ENCODE assay signal across 9 mouse cellular contexts in the genomic region with DNA sequence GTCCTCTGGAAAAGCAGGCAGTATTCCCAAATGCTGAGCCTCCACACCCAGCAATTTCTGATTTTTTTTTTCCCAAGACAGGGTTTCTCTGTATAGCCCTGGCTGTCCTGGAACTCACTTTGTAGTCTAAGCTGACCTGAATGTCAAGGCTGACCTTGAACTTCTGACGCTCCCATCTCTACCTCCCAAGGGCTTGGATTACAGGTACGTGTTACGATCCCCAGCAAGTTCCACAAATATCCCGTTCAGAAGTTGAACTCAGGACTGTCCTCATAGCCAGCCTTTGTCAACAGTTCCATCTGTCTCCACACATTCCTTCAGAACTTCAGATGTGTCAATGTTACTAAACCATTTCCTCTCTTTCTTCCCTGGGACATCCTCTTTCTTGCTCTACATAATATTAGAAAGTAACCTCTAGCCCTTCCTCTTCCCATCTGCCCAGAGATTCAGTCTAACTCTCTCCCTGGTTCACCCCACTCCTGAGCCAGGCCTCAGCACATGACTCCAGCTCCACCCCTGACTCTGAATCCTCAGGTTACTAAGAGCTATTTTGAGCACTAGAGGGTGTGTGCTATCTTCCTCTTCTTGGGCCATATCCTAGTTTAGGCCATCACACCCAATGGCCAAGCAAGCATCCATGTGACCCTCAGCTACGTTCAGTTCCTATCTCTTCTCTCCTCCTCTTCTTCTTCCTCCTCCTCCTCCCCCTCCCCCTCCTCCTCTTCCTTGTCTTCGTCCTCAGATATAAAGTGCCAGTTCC. TPM values are rescaled to one million over a fixed set of nuclear protein-coding genes. Genes with fewer than 3 reads are reported as not detected.
A peak's percentile ranks its signal among the peaks of the same experiment; 100 is the strongest.
DNase-seq lines count a peak whose midpoint lies in the region; ATAC-seq and TF ChIP-seq lines count a peak whose summit lies in the region.
"Had no signal": no experiment of that assay in that cellular context is flagged by ENCODE, and none has a peak within 500 bp of the region (broad histone marks: within the 10 kb centered on the region; RNA-seq: fewer than 3 reads in every experiment).

No protein-coding gene starts in this region.

- no peak for ATAC-seq in liver, embryonic 13.5 days (ENCODE audit: low read depth)

- no peak overlapping the region for H3K4me3 ChIP-seq in lung, adult 2 months (replicated peaks; ENCODE audit: extremely low read depth, low read depth, low read length)
- no peak overlapping the region for H3K4me3 ChIP-seq in liver, embryonic 13.5 days (replicated peaks)
- H3K4me3 ChIP-seq: embryonic facial prominence, embryonic 13.5 days had no signal

- TF ChIP-seq POLR2A in lung, adult 2 months (IDR thresholded peaks at IDR 0.05; ENCODE audit: borderline replicate concordance, extremely low read depth, low read depth, low read length) = no peak

- H3K27ac ChIP-seq in liver, embryonic 13.5 days = peak overlapping the region; percentile 25; the same call in 1 of the 2 replicates
- H3K27ac ChIP-seq: embryonic facial prominence, embryonic 13.5 days had no signal

- H3K4me2 ChIP-seq in liver, embryonic 13.5 days = no peak overlapping the region
- H3K4me2 ChIP-seq: embryonic facial prominence, embryonic 13.5 days had no signal

- peaks cover 14% of the 10 kb centered on the region for H3K4me1 ChIP-seq in lung, adult 2 months (ENCODE audit: control insufficient read depth, insufficient read depth, low read length)
- H3K4me1 ChIP-seq in liver, embryonic 13.5 days (replicated peaks) = peaks cover 42% of the 10 kb centered on the region

- 0 out of 2 replicates have a peak overlapping the region, but pooled peaks have one; percentile 6 for H3K9ac ChIP-seq in liver, embryonic 13.5 days
- H3K9ac ChIP-seq: embryonic facial prominence, embryonic 13.5 days had no signal

- H3K9me3 ChIP-seq in liver, embryonic 13.5 days (replicated peaks) = no peaks in the 10 kb centered on the region
- H3K9me3 ChIP-seq: embryonic facial prominence, embryonic 13.5 days had no signal

- intact Hi-C loops in gastrocnemius, postnatal 14 days (cut with DNase I; ENCODE audit: low total_unique reads) = no loop called here

- no peaks in the 10 kb centered on the region for H3K36me3 ChIP-seq in liver, embryonic 13.5 days
- H3K36me3 ChIP-seq: embryonic facial prominence, embryonic 13.5 days had no signal

- peak; percentile 54 for DNase-seq in lung, postnatal 25 days (ENCODE audit: low spot score)
- no peak for DNase-seq in lung, adult 2 months
- peak; percentile 52 for DNase-seq in gastrocnemius, postnatal 14 days
- DNase-seq in liver, embryonic 13.5 days = no peak
- no peak for DNase-seq in Muller cell, postnatal 12 days (ENCODE audit: inconsistent ontology term)
- no peak for DNase-seq in c-Kit-positive CD71-positive TER-119-positive erythroid progenitor cells, embryonic 14.5 days (ENCODE audit: low spot score)
- no peak for DNase-seq in B cell, adult 2 months
- DNase-seq: kidney, adult 18-20 months had no signal

- no peak for TF ChIP-seq CTCF in lung, adult 2 months (IDR thresholded peaks at IDR 0.05; ENCODE audit: insufficient read depth, low read length)

- WGBS in lung, adult 2 months = 50% methylated on average over 6 of the region's 6 CpGs
- WGBS in liver, embryonic 13.5 days (ENCODE audit: insufficient replicate concordance) = 43% methylated on average over 6 of the region's 6 CpGs

- no peaks in the 10 kb centered on the region for H3K27me3 ChIP-seq in liver, embryonic 13.5 days
- H3K27me3 ChIP-seq: embryonic facial prominence, embryonic 13.5 days had no signal

RNA-seq across cellular contexts. Expression of a gene that starts 3.7 kb away (rescaled TPM):
- polyA plus RNA-seq in lung, adult 2 months (2012; rRNA removed) = 24.5 and 31.6 TPM in 2 replicates
- 10 to 100 TPM; 53.7 to 54.8 TPM for total RNA-seq in gastrocnemius, postnatal 14 days (2021)
- polyA plus RNA-seq in liver, embryonic 13.5 days (2015; fragmentation: Nextera tagmentation; extraction: Ambion mirVana) = 5.0 and 5.1 TPM in 2 replicates

RNA-seq across cellular contexts. Expression of a gene that starts 4.4 kb away (rescaled TPM):
- polyA plus RNA-seq in lung, adult 2 months (2012; rRNA removed) = 28.9 and 48.7 TPM in 2 replicates
- total RNA-seq in gastrocnemius, postnatal 14 days (2021) = 100 to 1,000 TPM; 257 to 331 TPM
- 4.6 and 4.8 TPM in 2 replicates for polyA plus RNA-seq in liver, embryonic 13.5 days (2015; fragmentation: Nextera tagmentation; extraction: Ambion mirVana)

RNA-seq across cellular contexts. Expression of a gene that starts 27.9 kb away (rescaled TPM):
- polyA plus RNA-seq in lung, adult 2 months (2012; rRNA removed) = 0.42 TPM in 1 of 2 replicates, not detected in the other
- total RNA-seq in gastrocnemius, postnatal 14 days (2021) = not detected
- polyA plus RNA-seq in liver, embryonic 13.5 days (2015; fragmentation: Nextera tagmentation; extraction: Ambion mirVana) = 30.5 and 32.8 TPM in 2 replicates

RNA-seq across cellular contexts. Expression of a gene that starts 35.6 kb away (rescaled TPM):
- polyA plus RNA-seq in lung, adult 2 months (2012; rRNA removed) = 95.6 and 150 TPM in 2 replicates
- 100 to 1,000 TPM; 571 to 668 TPM for total RNA-seq in gastrocnemius, postnatal 14 days (2021)
- polyA plus RNA-seq in liver, embryonic 13.5 days (2015; fragmentation: Nextera tagmentation; extraction: Ambion mirVana) = 149 and 170 TPM in 2 replicates

RNA-seq across cellular contexts. Expression of a gene that starts 38.1 kb away (rescaled TPM):
- 22.1 and 23.4 TPM in 2 replicates for polyA plus RNA-seq in lung, adult 2 months (2012; rRNA removed)
- total RNA-seq in gastrocnemius, postnatal 14 days (2021) = 10 to 100 TPM; 48.2 to 51.8 TPM
- 57.3 and 64.4 TPM in 2 replicates for polyA plus RNA-seq in liver, embryonic 13.5 days (2015; fragmentation: Nextera tagmentation; extraction: Ambion mirVana)

Comparison
In these comparisons a context has a peak if more than half of its experiments do, and no peak if none do; other contexts are left out.
1. DNase-seq: peak in lung, postnatal 25 days (single experiment) and gastrocnemius, postnatal 14 days (single experiment); none in lung, adult 2 months (single experiment), liver, embryonic 13.5 days (single experiment), Muller cell, postnatal 12 days (single experiment), c-Kit-positive CD71-positive TER-119-positive erythroid progenitor cells, embryonic 14.5 days (single experiment) and B cell, adult 2 months (0 of 2).
2. RNA of a gene that starts 27.9 kb away (polyA plus RNA-seq): 30.5 to 32.8 TPM in liver, embryonic 13.5 days; 0.42 TPM in lung, adult 2 months; every median in the first group is over 10 times any median in the second.